Mouse (Mus musculus): ENCODE results near the gene Mplkip. TPM values are rescaled to one million over a fixed set of nuclear protein-coding genes. Genes with fewer than 3 reads are reported as not detected.

Mplkip gene
- polyA plus RNA-seq, 1 experiment from 2014 or later: 56.9 TPM

MicroRNA genes within 50 kb of the gene (microRNA counts, 519-probe panel; counts per million panel counts)
- microRNA mmu-miR-466i: not detected

Other genes with a start within 250 kb of the Mplkip start
- 3.2 and 3.3 TPM in 2 replicates for gene Sugct, start 361 bp downstream of the Mplkip start, polyA plus RNA-seq (2014; fragmentation: Nextera tagmentation; extraction: Ambion mirVana)
- 19.4 and 27.5 TPM in 2 replicates for gene Cdk13, start 109.9 kb downstream of the Mplkip start, polyA plus RNA-seq (2014; fragmentation: Nextera tagmentation; extraction: Ambion mirVana)
- 147 and 156 TPM in 2 replicates for gene Rala, start 249.0 kb downstream of the Mplkip start, polyA plus RNA-seq (2014; fragmentation: Nextera tagmentation; extraction: Ambion mirVana)

Measured in hindbrain, embryonic 11.5 days (tissue).